Mouse (Mus musculus): ENCODE data around the gene Pdcd1lg2. TPM values are rescaled to one million over a fixed set of nuclear protein-coding genes. Genes with fewer than 3 reads are reported as not detected.

Gene Pdcd1lg2
- total RNA-seq, 1 experiment: not detected

GRCm38 (mm10) chr19:29463645-29464395 lies 53.1 kb downstream of the Pdcd1lg2 start:
- H3K9me3 ChIP-seq (ENCODE audit: control insufficient read depth, insufficient read depth, low read depth, low read length): no peaks in the 10 kb centered on the region

DNA sequence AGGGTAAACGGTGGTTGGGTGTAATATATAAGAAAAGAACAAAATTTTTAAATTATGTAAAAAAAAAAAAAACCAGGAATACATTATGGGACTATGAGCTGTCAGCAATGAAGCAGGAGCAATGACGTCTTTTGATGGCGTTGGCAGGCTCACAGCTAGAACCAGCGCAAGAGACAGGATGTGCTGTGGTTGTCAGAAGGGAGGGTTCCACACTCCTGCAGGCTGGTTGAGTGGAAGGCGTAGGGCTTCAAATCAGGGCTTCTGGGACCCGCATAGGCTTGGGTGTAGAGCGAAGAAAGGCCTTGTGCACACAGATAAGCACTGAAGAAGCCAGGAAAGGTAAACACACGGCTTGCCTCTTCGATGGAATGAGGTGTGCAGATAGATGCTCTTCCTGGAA lies 56.1 kb downstream of the Pdcd1lg2 start:
- no peak overlapping the region for H3K9ac ChIP-seq (ENCODE audit: insufficient read depth, low read depth, low read length, poor library complexity, severe bottlenecking)
- no peak for DNase-seq (ENCODE audit: low read depth, low spot score)
- no peaks in the 10 kb centered on the region for H3K36me3 ChIP-seq (ENCODE audit: control insufficient read depth, insufficient read depth, low read length, poor library complexity, severe bottlenecking)
- peaks cover 3 to 5% of the 10 kb centered on the region in 2 experiments; a peak in 1 of 4 replicates for H3K4me1 ChIP-seq (ENCODE audit: control insufficient read depth in 2 of 2, insufficient read depth in 2 of 2, low read length in 2 of 2, poor library complexity in 1 of 2)
- H3K9me3 ChIP-seq (ENCODE audit: control insufficient read depth, insufficient read depth, low read depth, low read length): no peaks in the 10 kb centered on the region
- no peak overlapping the region for H3K27ac ChIP-seq (ENCODE audit: insufficient read depth, low read depth, low read length, poor library complexity, severe bottlenecking)
- TF ChIP-seq MAFK (IDR thresholded peaks at IDR 0.05; ENCODE audit: insufficient read depth, low read depth, low read length): no peak
- no peak for TF ChIP-seq HCFC1 (IDR thresholded peaks at IDR 0.05; ENCODE audit: borderline replicate concordance, insufficient read depth, low read length)
- TF ChIP-seq ZNF384 (IDR thresholded peaks at IDR 0.05; ENCODE audit: low read depth, low read length): no peak
- TF ChIP-seq CHD2 (IDR thresholded peaks at IDR 0.05; ENCODE audit: low read depth, low read length): no peak
- no peak for TF ChIP-seq ZC3H11A (IDR thresholded peaks at IDR 0.05; ENCODE audit: borderline replicate concordance, low read depth, low read length)
- in situ Hi-C loops (cut with MboI; ENCODE audit: low sequenced_read_pairs in 2 of 2, unreplicated experiment in 2 of 2): no loop called here
- H3K4me3 ChIP-seq (ENCODE audit: insufficient read depth in 1 of 2, low read depth in 1 of 2, low read length in 2 of 2, poor library complexity in 1 of 2, severe bottlenecking in 1 of 2): no peak overlapping the region

More at GRCm38 (mm10) chr19:29463645-29464395, 53.1 kb downstream of the Pdcd1lg2 start:
- in situ Hi-C loops (cut with MboI; ENCODE audit: low sequenced_read_pairs in 2 of 2, unreplicated experiment in 2 of 2): no loop called here
- Histone ChIP-seq H3K27ac (ENCODE audit: insufficient read depth, low read depth, low read length, poor library complexity, severe bottlenecking) (no peak overlapping the region), H3K9ac (ENCODE audit: insufficient read depth, low read depth, low read length, poor library complexity, severe bottlenecking) (no peak overlapping the region), H3K4me3 (ENCODE audit: insufficient read depth in 1 of 2, low read depth in 1 of 2, low read length in 2 of 2, poor library complexity in 1 of 2, severe bottlenecking in 1 of 2) (no peak overlapping the region), H3K4me1 (ENCODE audit: control insufficient read depth in 2 of 2, insufficient read depth in 2 of 2, low read length in 2 of 2, poor library complexity in 1 of 2) (no peaks in the 10 kb centered on the region), H3K36me3 (ENCODE audit: control insufficient read depth, insufficient read depth, low read length, poor library complexity, severe bottlenecking) (no peaks in the 10 kb centered on the region)
- DNase-seq (ENCODE audit: low read depth, low spot score): no peak
- TF ChIP-seq ZNF384 (IDR thresholded peaks at IDR 0.05; ENCODE audit: low read depth, low read length): no peak
- no peak for TF ChIP-seq MAFK (IDR thresholded peaks at IDR 0.05; ENCODE audit: insufficient read depth, low read depth, low read length)
- no peak for TF ChIP-seq ZC3H11A (IDR thresholded peaks at IDR 0.05; ENCODE audit: borderline replicate concordance, low read depth, low read length)

GRCm38 (mm10) chr19:29468941-29469685 lies 58.4 kb downstream of the Pdcd1lg2 start:
- Histone ChIP-seq H3K4me3 (ENCODE audit: insufficient read depth in 1 of 2, low read depth in 1 of 2, low read length in 2 of 2, poor library complexity in 1 of 2, severe bottlenecking in 1 of 2) (no peak overlapping the region), H3K9ac (ENCODE audit: insufficient read depth, low read depth, low read length, poor library complexity, severe bottlenecking) (no peak overlapping the region), H3K4me1 (ENCODE audit: control insufficient read depth in 2 of 2, insufficient read depth in 2 of 2, low read length in 2 of 2, poor library complexity in 1 of 2) (peaks cover 3 to 5% of the 10 kb centered on the region in 2 experiments; a peak in 1 of 4 replicates), H3K9me3 (ENCODE audit: control insufficient read depth, insufficient read depth, low read depth, low read length) (no peaks in the 10 kb centered on the region), H3K27ac (ENCODE audit: insufficient read depth, low read depth, low read length, poor library complexity, severe bottlenecking) (no peak overlapping the region), H3K36me3 (ENCODE audit: control insufficient read depth, insufficient read depth, low read length, poor library complexity, severe bottlenecking) (no peaks in the 10 kb centered on the region)
- in situ Hi-C loops (cut with MboI; ENCODE audit: low sequenced_read_pairs in 2 of 2, unreplicated experiment in 2 of 2): no loop called here
- DNase-seq (ENCODE audit: low read depth, low spot score): no peak
- TF ChIP-seq MAFK (IDR thresholded peaks at IDR 0.05; ENCODE audit: insufficient read depth, low read depth, low read length) (no peak), HCFC1 (IDR thresholded peaks at IDR 0.05; ENCODE audit: borderline replicate concordance, insufficient read depth, low read length) (no peak), ZNF384 (IDR thresholded peaks at IDR 0.05; ENCODE audit: low read depth, low read length) (no peak), CHD2 (IDR thresholded peaks at IDR 0.05; ENCODE audit: low read depth, low read length) (no peak), ZC3H11A (IDR thresholded peaks at IDR 0.05; ENCODE audit: borderline replicate concordance, low read depth, low read length) (no peak)

GRCm38 (mm10) chr19:29469686-29470254 lies 59.1 kb downstream of the Pdcd1lg2 start:
- Histone ChIP-seq H3K4me1 (ENCODE audit: control insufficient read depth in 2 of 2, insufficient read depth in 2 of 2, low read length in 2 of 2, poor library complexity in 1 of 2) (peaks cover 3 to 5% of the 10 kb centered on the region in 2 experiments; a peak in 1 of 4 replicates), H3K9ac (ENCODE audit: insufficient read depth, low read depth, low read length, poor library complexity, severe bottlenecking) (no peak overlapping the region), H3K27ac (ENCODE audit: insufficient read depth, low read depth, low read length, poor library complexity, severe bottlenecking) (no peak overlapping the region)

More at GRCm38 (mm10) chr19:29469686-29470254, 59.1 kb downstream of the Pdcd1lg2 start:
- H3K36me3 ChIP-seq (ENCODE audit: control insufficient read depth, insufficient read depth, low read length, poor library complexity, severe bottlenecking): no peaks in the 10 kb centered on the region
- H3K9me3 ChIP-seq (ENCODE audit: control insufficient read depth, insufficient read depth, low read depth, low read length): no peaks in the 10 kb centered on the region
- no peak overlapping the region for H3K4me3 ChIP-seq (ENCODE audit: insufficient read depth in 1 of 2, low read depth in 1 of 2, low read length in 2 of 2, poor library complexity in 1 of 2, severe bottlenecking in 1 of 2)
- in situ Hi-C loops (cut with MboI; ENCODE audit: low sequenced_read_pairs in 2 of 2, unreplicated experiment in 2 of 2): no loop called here
- DNase-seq (ENCODE audit: low read depth, low spot score): no peak
- no peak for TF ChIP-seq ZC3H11A (IDR thresholded peaks at IDR 0.05; ENCODE audit: borderline replicate concordance, low read depth, low read length)
- no peak for TF ChIP-seq CHD2 (IDR thresholded peaks at IDR 0.05; ENCODE audit: low read depth, low read length)
- no peak for TF ChIP-seq ZNF384 (IDR thresholded peaks at IDR 0.05; ENCODE audit: low read depth, low read length)
- TF ChIP-seq HCFC1 (IDR thresholded peaks at IDR 0.05; ENCODE audit: borderline replicate concordance, insufficient read depth, low read length): no peak
- no peak for TF ChIP-seq MAFK (IDR thresholded peaks at IDR 0.05; ENCODE audit: insufficient read depth, low read depth, low read length)

All from ES-E14 (cell line).